7 mouse cellular contexts compared by ENCODE assay signal in the genomic region with DNA sequence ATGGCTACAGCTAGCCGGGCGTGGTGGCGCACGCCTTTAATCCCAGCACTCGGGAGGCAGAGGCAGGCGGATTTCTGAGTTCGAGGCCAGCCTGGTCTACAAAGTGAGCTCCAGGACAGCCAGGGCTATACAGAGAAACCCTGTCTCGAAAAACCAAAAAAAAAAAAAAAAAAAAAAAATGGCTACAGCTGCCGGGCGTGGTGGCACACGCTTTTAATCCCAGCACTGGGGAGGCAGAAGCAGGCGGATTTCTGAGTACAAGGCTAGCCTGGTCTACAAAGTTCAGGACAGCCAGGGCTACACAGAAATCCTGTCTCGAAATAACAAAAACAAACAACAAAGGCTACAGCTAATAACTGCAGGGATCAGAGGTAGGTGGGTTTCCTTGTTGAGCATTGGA. TPM values are rescaled to one million over a fixed set of nuclear protein-coding genes. Genes with fewer than 3 reads are reported as not detected.
DNase-seq lines count a peak whose midpoint lies in the region; ATAC-seq and TF ChIP-seq lines count a peak whose summit lies in the region.
"Not testable (repeated sequence)": the region's sequence is repeated elsewhere in the genome, so short reads cannot be mapped to it uniquely, and the experiment has no call there.

No protein-coding gene starts in this region.

- not testable (repeated sequence) for H3K27ac ChIP-seq in ES-E14 (ENCODE audit: insufficient read depth, low read depth, low read length, poor library complexity, severe bottlenecking); forebrain, embryonic 15.5 days (replicated peaks); liver, embryonic 14.5 days; midbrain, embryonic 14.5 days (replicated peaks; ENCODE audit: low read depth, low read length)
- H3K27ac ChIP-seq in hindbrain, embryonic 15.5 days (replicated peaks): 0 out of 2 replicates have a peak overlapping the region, but pooled peaks have one; percentile 51
- H3K27ac ChIP-seq in layer of hippocampus, adult 2 months: peak overlapping the region; percentile 96; the same call in 1 of the 2 replicates

- H3K36me3 ChIP-seq in ES-E14 (ENCODE audit: control insufficient read depth, insufficient read depth, low read length, poor library complexity, severe bottlenecking) (peaks cover 31% of the 10 kb centered on the region), myocyte (ENCODE audit: control insufficient read depth, insufficient read depth) (peaks cover 39% of the 10 kb centered on the region)
- H3K36me3 ChIP-seq in forebrain, embryonic 15.5 days: peaks cover 57% of the 10 kb centered on the region
- H3K36me3 ChIP-seq in hindbrain, embryonic 15.5 days: peaks cover 54% of the 10 kb centered on the region
- H3K36me3 ChIP-seq in liver, embryonic 14.5 days (replicated peaks; ENCODE audit: control insufficient read depth, insufficient read depth, low read depth): peaks cover 32% of the 10 kb centered on the region
- H3K36me3 ChIP-seq in midbrain, embryonic 14.5 days (ENCODE audit: control insufficient read depth, insufficient read depth, low read length): peaks cover 56% of the 10 kb centered on the region

- H3K9me3 ChIP-seq in ES-E14 (ENCODE audit: control insufficient read depth, insufficient read depth, low read depth, low read length); forebrain, embryonic 15.5 days; hindbrain, embryonic 15.5 days; liver, embryonic 14.5 days (ENCODE audit: control insufficient read depth, low read length); midbrain, embryonic 14.5 days (ENCODE audit: control insufficient read depth, low read length): not testable (repeated sequence)

- in situ Hi-C loops in ES-E14 (cut with MboI; ENCODE audit: low sequenced_read_pairs in 2 of 2, unreplicated experiment in 2 of 2): not testable (repeated sequence)

- not testable (repeated sequence) for DNase-seq in ES-E14 (ENCODE audit: low read depth, low spot score); layer of hippocampus, adult 2 months (ENCODE audit: low spot score in 2 of 2); liver, embryonic 14.5 days (ENCODE audit: low read depth in 3 of 3, low spot score in 3 of 3); midbrain, embryonic 14.5 days

- not testable (repeated sequence) for H3ac ChIP-seq in myocyte (ENCODE audit: control insufficient read depth, insufficient read length)

- not testable (repeated sequence) for H3K4me1 ChIP-seq in ES-E14 (ENCODE audit: control insufficient read depth in 2 of 2, insufficient read depth in 2 of 2, low read length in 2 of 2, poor library complexity in 1 of 2); liver, embryonic 14.5 days (replicated peaks; ENCODE audit: control insufficient read depth in 2 of 2, insufficient read depth in 2 of 2, low read length in 1 of 2)
- H3K4me1 ChIP-seq in forebrain, embryonic 15.5 days: peaks cover 25% of the 10 kb centered on the region
- peaks cover 26% of the 10 kb centered on the region for H3K4me1 ChIP-seq in hindbrain, embryonic 15.5 days (replicated peaks)
- peaks cover 12% of the 10 kb centered on the region for H3K4me1 ChIP-seq in midbrain, embryonic 14.5 days (ENCODE audit: control insufficient read depth, insufficient read depth, low read length)

- ATAC-seq in forebrain, embryonic 15.5 days (replicated peaks); hindbrain, embryonic 15.5 days (ENCODE audit: low FRiP score, low read depth); liver, embryonic 14.5 days (ENCODE audit: insufficient read depth); midbrain, embryonic 14.5 days (ENCODE audit: low FRiP score, low TSS enrichment): not testable (repeated sequence)

- H3K4me2 ChIP-seq in forebrain, embryonic 15.5 days (replicated peaks): not testable (repeated sequence)
- peak overlapping the region; percentile 56; the same call in 1 of the 2 replicates for H3K4me2 ChIP-seq in hindbrain, embryonic 15.5 days
- H3K4me2 ChIP-seq in liver, embryonic 14.5 days (ENCODE audit: low read depth): peak overlapping the region; percentile 87
- H3K4me2 ChIP-seq in midbrain, embryonic 14.5 days (ENCODE audit: low read length): peak overlapping the region; percentile 56; the same call in 1 of the 2 replicates
- H3K4me2 ChIP-seq in myocyte (ENCODE audit: low read depth): peak overlapping the region; percentile 60

- H3K4me3 ChIP-seq in ES-E14 (ENCODE audit: insufficient read depth in 1 of 2, low read depth in 1 of 2, low read length in 2 of 2, poor library complexity in 1 of 2, severe bottlenecking in 1 of 2); hindbrain, embryonic 15.5 days; layer of hippocampus, adult 2 months; liver, embryonic 14.5 days (ENCODE audit: insufficient read depth in 1 of 2, low read depth in 2 of 2, low read length in 2 of 2); midbrain, embryonic 14.5 days (replicated peaks; ENCODE audit: low read depth, low read length); myocyte: not testable (repeated sequence)
- peak overlapping the region; percentile 95; the same call in 1 of the 2 replicates for H3K4me3 ChIP-seq in forebrain, embryonic 15.5 days

- not testable (repeated sequence) for TF ChIP-seq POLR2A in myocyte (IDR thresholded peaks at IDR 0.05; ENCODE audit: insufficient read length, low read depth)

- not testable (repeated sequence) for TF ChIP-seq EP300 in liver, embryonic 14.5 days (IDR thresholded peaks at IDR 0.05; ENCODE audit: low read depth)

- TF ChIP-seq CTCF in layer of hippocampus, adult 2 months (conservative IDR thresholded peaks at IDR 0.05); liver, embryonic 14.5 days (IDR thresholded peaks at IDR 0.05; ENCODE audit: low read depth): not testable (repeated sequence)

- not testable (repeated sequence) for H3K9ac ChIP-seq in ES-E14 (ENCODE audit: insufficient read depth, low read depth, low read length, poor library complexity, severe bottlenecking); forebrain, embryonic 15.5 days (replicated peaks); hindbrain, embryonic 15.5 days; liver, embryonic 14.5 days (replicated peaks); midbrain, embryonic 14.5 days (replicated peaks; ENCODE audit: low read length)

- 78% methylated on average over 12 of the region's 13 CpGs for WGBS in forebrain, embryonic 15.5 days
- 86% methylated on average over 12 of the region's 13 CpGs for WGBS in hindbrain, embryonic 15.5 days
- 77% methylated on average over 12 of the region's 13 CpGs for WGBS in liver, embryonic 14.5 days (ENCODE audit: insufficient replicate concordance)
- WGBS in midbrain, embryonic 14.5 days: 78% methylated on average over 12 of the region's 13 CpGs

- not testable (repeated sequence) for H3K27me3 ChIP-seq in forebrain, embryonic 15.5 days; hindbrain, embryonic 15.5 days; liver, embryonic 14.5 days (ENCODE audit: control insufficient read depth, insufficient read depth, low read length); midbrain, embryonic 14.5 days (ENCODE audit: control insufficient read depth, insufficient read depth, low read length); myocyte (ENCODE audit: control insufficient read depth, insufficient read depth, insufficient read length)

- H3K79me2 ChIP-seq in myocyte (ENCODE audit: control insufficient read depth, insufficient read depth): peaks cover 13% of the 10 kb centered on the region

TF ChIP-seq in ES-E14, 5 proteins besides CTCF, POLR2A, EP300 and RAD21:
- TF ChIP-seq ZNF384 (IDR thresholded peaks at IDR 0.05; ENCODE audit: low read depth, low read length): peak; percentile 72

RNA-seq across cellular contexts. Expression of a gene that starts 0.9 kb away (rescaled TPM):
- total RNA-seq in ES-E14 (2012; rRNA removed): 12.7 and 17.3 TPM in 2 replicates
- 69.3 and 76.0 TPM in 2 replicates for polyA plus RNA-seq in forebrain, embryonic 15.5 days (2015; fragmentation: Nextera tagmentation; extraction: Ambion mirVana)
- polyA plus RNA-seq in hindbrain, embryonic 15.5 days (2015; fragmentation: Nextera tagmentation; extraction: Ambion mirVana): 73.3 and 77.9 TPM in 2 replicates
- total RNA-seq in layer of hippocampus, adult 2 months (2021): 100 to 1,000 TPM; 214 to 216 TPM
- polyA plus RNA-seq in liver, embryonic 14.5 days (2012; rRNA removed): 6.0 and 9.2 TPM in 2 replicates
- 11.5 and 13.5 TPM in 2 replicates for polyA plus RNA-seq in liver, embryonic 14.5 days (2014; fragmentation: Nextera tagmentation; extraction: Ambion mirVana)
- 75.3 and 85.3 TPM in 2 replicates for polyA plus RNA-seq in midbrain, embryonic 14.5 days (2014; fragmentation: Nextera tagmentation; extraction: Ambion mirVana)
- 31.2 TPM for polyA plus RNA-seq in myocyte (2012; fragmentation: generic; extraction: Trizol)

RNA-seq across cellular contexts. Expression of a gene that starts 23.0 kb away (rescaled TPM):
- total RNA-seq in ES-E14 (2012; rRNA removed): 164 and 185 TPM in 2 replicates
- polyA plus RNA-seq in forebrain, embryonic 15.5 days (2015; fragmentation: Nextera tagmentation; extraction: Ambion mirVana): 19.0 and 21.6 TPM in 2 replicates
- 12.4 and 12.9 TPM in 2 replicates for polyA plus RNA-seq in hindbrain, embryonic 15.5 days (2015; fragmentation: Nextera tagmentation; extraction: Ambion mirVana)
- 10 to 100 TPM; 20.3 to 25.5 TPM for total RNA-seq in layer of hippocampus, adult 2 months (2021)
- polyA plus RNA-seq in liver, embryonic 14.5 days (2012; rRNA removed): 17.7 and 31.5 TPM in 2 replicates
- 19.2 and 20.3 TPM in 2 replicates for polyA plus RNA-seq in liver, embryonic 14.5 days (2014; fragmentation: Nextera tagmentation; extraction: Ambion mirVana)
- polyA plus RNA-seq in midbrain, embryonic 14.5 days (2014; fragmentation: Nextera tagmentation; extraction: Ambion mirVana): 16.8 and 23.7 TPM in 2 replicates
- 33.2 TPM for polyA plus RNA-seq in myocyte (2012; fragmentation: generic; extraction: Trizol)

RNA-seq across cellular contexts. Expression of a gene that starts 51.9 kb away (rescaled TPM):
- 5.4 and 33.6 TPM in 2 replicates for total RNA-seq in ES-E14 (2012; rRNA removed)
- 5.5 and 6.4 TPM in 2 replicates for polyA plus RNA-seq in forebrain, embryonic 15.5 days (2015; fragmentation: Nextera tagmentation; extraction: Ambion mirVana)
- polyA plus RNA-seq in hindbrain, embryonic 15.5 days (2015; fragmentation: Nextera tagmentation; extraction: Ambion mirVana): 10.1 and 11.5 TPM in 2 replicates
- 1 to 10 TPM; 4.7 to 6.9 TPM for total RNA-seq in layer of hippocampus, adult 2 months (2021)
- 23.3 and 23.7 TPM in 2 replicates for polyA plus RNA-seq in liver, embryonic 14.5 days (2012; rRNA removed)
- 73.2 and 82.6 TPM in 2 replicates for polyA plus RNA-seq in liver, embryonic 14.5 days (2014; fragmentation: Nextera tagmentation; extraction: Ambion mirVana)
- 5.4 and 11.4 TPM in 2 replicates for polyA plus RNA-seq in midbrain, embryonic 14.5 days (2014; fragmentation: Nextera tagmentation; extraction: Ambion mirVana)
- 1.1 TPM for polyA plus RNA-seq in myocyte (2012; fragmentation: generic; extraction: Trizol)
